Mouse (Mus musculus) limb, embryonic 14.5 days (tissue): Measurements from ENCODE around the gene R3hdm4. TPM values are rescaled to one million over a fixed set of nuclear protein-coding genes. Genes with fewer than 3 reads are reported as not detected.

ENCODE experiments used
- ATAC-seq: fragments of 200-750 bp; cut with Nextera tagmentation; 2 replicates; pipeline ENCODE4 v1.8.0; 2017; ENCODE audit warnings: low read depth, moderate number of reproducible peaks, moderate TSS enrichment; ENCODE audit not compliant: low FRiP score
- DNase-seq: peaks from one replicate; pipeline ENCODE4 v3.0.0-alpha.2; 2015; ENCODE audit warnings: low spot score
- H3K27ac ChIP-seq: fragments of 300-500 bp; sonication (generic); replicated peaks from 2 replicates; pipeline ENCODE4 v1.5.1; 2014; ENCODE audit warnings: low read depth, mild to moderate bottlenecking, low read length, moderate library complexity, mixed read lengths
- H3K27me3 ChIP-seq: fragments of 300-500 bp; sonication (generic); 2 replicates; pipeline ENCODE4 v1.6.1; 2014; ENCODE audit warnings: low read length, mixed read lengths; ENCODE audit not compliant: control insufficient read depth, insufficient read depth
- H3K36me3 ChIP-seq: fragments of 300-500 bp; sonication (generic); 2 replicates; pipeline ENCODE4 v1.6.1; 2014; ENCODE audit warnings: mild to moderate bottlenecking, low read length, moderate library complexity, mixed read lengths; ENCODE audit not compliant: control insufficient read depth, insufficient read depth
- H3K4me1 ChIP-seq: fragments of 300-500 bp; sonication (generic); 2 replicates; pipeline ENCODE4 v1.6.1; 2014; ENCODE audit warnings: antibody characterized with exemption, low read length, mixed read lengths; ENCODE audit not compliant: control insufficient read depth, insufficient read depth
- H3K4me2 ChIP-seq: fragments of 300-500 bp; sonication (generic); replicated peaks from 2 replicates; pipeline ENCODE4 v1.6.1; 2014; ENCODE audit warnings: low read depth, mild to moderate bottlenecking, low read length, moderate library complexity; ENCODE audit not compliant: severe bottlenecking
- H3K4me3 ChIP-seq: fragments of 300-500 bp; sonication (generic); replicated peaks from 2 replicates; pipeline ENCODE4 v1.5.1; 2014; ENCODE audit warnings: low read length
- H3K9ac ChIP-seq: fragments of 300-500 bp; sonication (generic); 2 replicates; pipeline ENCODE4 v1.6.1; 2014; ENCODE audit warnings: mild to moderate bottlenecking, low read depth, low read length, moderate library complexity; ENCODE audit not compliant: severe bottlenecking
- H3K9me3 ChIP-seq: fragments of 300-500 bp; sonication (generic); 2 replicates; pipeline ENCODE4 v1.6.1; 2016; ENCODE audit warnings: low read length; ENCODE audit not compliant: control insufficient read depth
- POLR2A ChIP-seq: fragments of 200-500 bp; IDR thresholded peaks from 2 replicates; pipeline ENCODE4 v1.8.0; 2012; ENCODE audit warnings: inconsistent platforms, mild to moderate bottlenecking, moderate library complexity, borderline replicate concordance; ENCODE audit not compliant: insufficient read depth, insufficient read length; ENCODE audit errors: extremely low read depth
- WGBS: fragments of 180-500 bp; shearing (Covaris S2); extraction: QIAGEN DNeasy Blood & Tissue Kit; methylation state at CpG from one replicate; pipeline ENCODE4 v1.1.7; 2014; 5-methylcytosine and 5-hydroxymethylcytosine counted together
- polyA plus RNA-seq, 2 experiments: library from polyadenylated mRNA; depleted of rRNA in 1 of 2; stranded (reverse) in 1 of 2; unstranded in 1 of 2; fragments of >200 nt; fragmentation: Nextera tagmentation in 1 of 2; extraction: Ambion mirVana in 1 of 2; gene quantifications; 2 replicates each; pipeline versions ENCODE4 v1.2.1 to v1.2.3; 2012 to 2014

The R3hdm4 gene
- polyA plus RNA-seq, 2 experiments = 141 to 158 TPM

DNA sequence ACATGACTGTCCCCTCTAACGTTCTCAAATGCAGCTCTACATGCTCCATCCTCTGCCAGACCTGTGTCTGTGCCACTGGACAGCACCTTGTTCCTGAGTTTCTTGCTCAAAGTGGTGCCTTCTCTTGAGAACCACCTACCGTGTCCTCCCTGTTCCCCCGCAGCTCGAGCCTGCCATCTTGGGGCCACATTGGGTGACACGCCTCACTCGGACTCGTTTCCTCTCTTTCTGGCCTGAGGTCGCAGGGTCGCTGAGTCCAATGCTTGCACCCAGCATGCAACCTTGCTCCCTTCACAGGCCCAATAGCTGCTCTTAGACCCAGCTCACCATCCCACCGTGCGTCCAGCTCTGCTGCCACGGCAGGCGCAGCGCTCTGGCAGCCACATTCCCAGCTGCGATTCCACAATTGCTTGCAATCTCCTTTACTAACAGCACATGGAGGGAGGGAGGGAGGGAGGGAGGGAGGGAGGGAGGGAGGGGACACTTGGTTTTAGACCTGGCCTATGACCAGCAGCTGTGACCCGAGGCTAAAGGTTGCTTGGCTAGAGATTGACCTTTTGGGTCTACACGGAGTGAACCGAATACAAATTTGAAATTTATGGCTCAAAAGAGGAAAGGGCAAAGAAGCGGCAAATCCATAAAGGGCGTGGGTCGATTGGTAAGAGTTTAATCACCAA, 37.3 kb upstream of the R3hdm4 start:
- Histone ChIP-seq H3K4me2 (no peak overlapping the region; the same call in 1 of the 2 replicates), H3K27ac (no peak overlapping the region), H3K9ac (no peak overlapping the region), H3K36me3 (peaks cover 26% of the 10 kb centered on the region), H3K9me3 (no peaks in the 10 kb centered on the region), H3K4me3 (no peak overlapping the region), H3K4me1 (peaks cover 6% of the 10 kb centered on the region), H3K27me3 (no peaks in the 10 kb centered on the region)
- no peak for TF ChIP-seq POLR2A
- WGBS = 12% methylated on average over 21 of the region's 21 CpGs
- no peak for ATAC-seq
- no peak for DNase-seq

DNA sequence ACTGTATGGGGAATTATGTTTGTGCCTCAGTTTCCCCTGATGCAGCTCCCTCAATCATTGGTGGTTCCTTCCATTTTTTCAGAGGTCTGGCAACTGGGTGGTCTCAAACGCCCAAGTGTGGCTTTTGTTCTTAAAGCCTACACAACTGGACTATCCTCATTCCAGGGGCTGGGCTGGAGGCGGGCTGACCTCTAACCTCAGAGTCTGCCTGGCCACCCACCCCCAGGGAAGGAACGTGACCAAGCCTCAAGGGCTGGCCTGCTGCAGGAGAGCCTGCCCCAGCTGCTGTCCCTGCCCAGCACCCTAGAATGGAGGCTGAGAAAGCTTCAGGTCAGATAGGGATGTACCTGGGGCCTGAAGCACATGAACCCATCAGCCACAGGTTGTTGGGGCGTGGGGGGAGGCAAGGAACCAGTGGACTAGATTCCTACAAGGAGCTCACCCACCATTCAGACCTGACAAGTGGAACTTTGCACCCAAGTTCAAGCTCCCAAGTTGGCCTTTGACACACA, 35.7 kb upstream of the R3hdm4 start:
- H3K36me3 ChIP-seq = peaks cover 24% of the 10 kb centered on the region
- H3K9ac ChIP-seq = no peak overlapping the region
- no peak for ATAC-seq
- no peaks in the 10 kb centered on the region for H3K27me3 ChIP-seq
- 26% methylated on average over 4 of the region's 4 CpGs for WGBS
- H3K4me1 ChIP-seq = peaks cover 6% of the 10 kb centered on the region
- no peak overlapping the region for H3K4me2 ChIP-seq
- H3K9me3 ChIP-seq = no peaks in the 10 kb centered on the region
- DNase-seq = no peak
- no peak for TF ChIP-seq POLR2A
- no peak overlapping the region for H3K27ac ChIP-seq
- H3K4me3 ChIP-seq = no peak overlapping the region

DNA sequence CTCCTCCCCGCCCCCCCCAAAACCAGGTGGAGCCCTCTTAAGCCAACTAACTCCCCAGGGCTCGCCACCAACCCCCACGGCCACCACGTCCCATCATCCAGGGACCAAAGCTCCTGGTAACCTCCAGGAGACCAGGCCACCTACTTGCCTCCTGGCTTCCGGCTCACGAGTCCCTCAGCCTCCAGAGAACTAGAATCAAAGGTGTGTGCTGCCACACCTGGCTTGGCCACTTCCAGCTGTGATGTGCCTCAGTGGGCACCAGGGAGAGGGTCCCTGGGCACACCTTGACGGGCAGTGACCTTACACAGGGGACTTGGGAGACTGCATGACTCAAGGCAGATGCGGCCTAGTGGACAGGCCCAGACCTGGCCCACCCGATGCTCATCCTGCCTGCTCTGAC, 34.7 kb upstream of the R3hdm4 start:
- Histone ChIP-seq H3K9me3 (no peaks in the 10 kb centered on the region), H3K27me3 (no peaks in the 10 kb centered on the region), H3K4me3 (no peak overlapping the region), H3K36me3 (peaks cover 26% of the 10 kb centered on the region), H3K4me2 (no peak overlapping the region), H3K4me1 (peaks cover 2% of the 10 kb centered on the region), H3K9ac (no peak overlapping the region), H3K27ac (no peak overlapping the region)
- DNase-seq (no peak), ATAC-seq (no peak)
- 62% methylated on average over 9 of the region's 9 CpGs for WGBS
- no peak for TF ChIP-seq POLR2A

- no peak overlapping the region for H3K27ac ChIP-seq
- no peak for TF ChIP-seq POLR2A
- no peak for ATAC-seq
- WGBS = 91% methylated on average over 6 of the region's 6 CpGs
- H3K4me3 ChIP-seq = no peak overlapping the region
- DNase-seq = no peak
- no peaks in the 10 kb centered on the region for H3K4me1 ChIP-seq
- peaks cover 43% of the 10 kb centered on the region for H3K36me3 ChIP-seq
- H3K27me3 ChIP-seq = no peaks in the 10 kb centered on the region
- H3K4me2 ChIP-seq = no peak overlapping the region
- no peaks in the 10 kb centered on the region for H3K9me3 ChIP-seq
- H3K9ac ChIP-seq = no peak overlapping the region
These were observed 32.9 kb upstream of the R3hdm4 start for GRCm38 (mm10) chr10:79953946-79954345.

DNA sequence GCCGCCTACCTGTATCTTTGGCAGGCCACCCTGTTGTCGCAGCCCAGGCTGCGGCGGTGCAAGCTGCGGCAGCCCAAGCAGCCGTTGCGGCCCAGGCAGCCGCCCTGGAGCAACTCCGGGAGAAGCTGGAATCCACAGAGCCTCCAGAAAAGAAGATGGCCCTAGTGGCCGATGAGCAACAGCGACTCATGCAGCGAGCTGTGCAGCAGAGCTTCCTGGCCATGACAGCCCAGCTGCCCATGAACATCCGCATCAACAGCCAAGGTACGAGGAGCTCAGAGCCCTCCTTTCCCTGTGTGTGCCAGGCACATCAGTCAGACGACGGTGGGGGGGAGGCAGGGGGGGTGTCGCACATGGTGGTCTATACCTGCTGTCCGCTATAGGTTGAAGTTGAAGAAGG, 29.7 kb upstream of the R3hdm4 start:
- peaks cover 61% of the 10 kb centered on the region for H3K36me3 ChIP-seq
- no peak overlapping the region for H3K4me2 ChIP-seq
- WGBS = 85% methylated on average over 18 of the region's 18 CpGs
- no peak for TF ChIP-seq POLR2A
- ATAC-seq (no peak), DNase-seq (no peak)
- H3K4me3 ChIP-seq = no peak overlapping the region
- no peaks in the 10 kb centered on the region for H3K9me3 ChIP-seq
- H3K4me1 ChIP-seq = peaks cover 3% of the 10 kb centered on the region
- H3K27ac ChIP-seq = no peak overlapping the region
- H3K9ac ChIP-seq = no peak overlapping the region
- H3K27me3 ChIP-seq = no peaks in the 10 kb centered on the region

GRCm38 (mm10) chr10:79949873-79950272, 28.9 kb upstream of the R3hdm4 start:
- Histone ChIP-seq H3K27ac (no peak overlapping the region), H3K9ac (no peak overlapping the region), H3K4me3 (no peak overlapping the region), H3K36me3 (peaks cover 66% of the 10 kb centered on the region), H3K4me2 (no peak overlapping the region), H3K27me3 (no peaks in the 10 kb centered on the region), H3K9me3 (no peaks in the 10 kb centered on the region), H3K4me1 (peaks cover 10% of the 10 kb centered on the region)
- ATAC-seq (no peak), DNase-seq (no peak)
- TF ChIP-seq POLR2A = no peak
- WGBS = 77% methylated on average over 4 of the region's 4 CpGs
